ENCODE assay signal across 8 mouse cellular contexts in the genomic region with DNA sequence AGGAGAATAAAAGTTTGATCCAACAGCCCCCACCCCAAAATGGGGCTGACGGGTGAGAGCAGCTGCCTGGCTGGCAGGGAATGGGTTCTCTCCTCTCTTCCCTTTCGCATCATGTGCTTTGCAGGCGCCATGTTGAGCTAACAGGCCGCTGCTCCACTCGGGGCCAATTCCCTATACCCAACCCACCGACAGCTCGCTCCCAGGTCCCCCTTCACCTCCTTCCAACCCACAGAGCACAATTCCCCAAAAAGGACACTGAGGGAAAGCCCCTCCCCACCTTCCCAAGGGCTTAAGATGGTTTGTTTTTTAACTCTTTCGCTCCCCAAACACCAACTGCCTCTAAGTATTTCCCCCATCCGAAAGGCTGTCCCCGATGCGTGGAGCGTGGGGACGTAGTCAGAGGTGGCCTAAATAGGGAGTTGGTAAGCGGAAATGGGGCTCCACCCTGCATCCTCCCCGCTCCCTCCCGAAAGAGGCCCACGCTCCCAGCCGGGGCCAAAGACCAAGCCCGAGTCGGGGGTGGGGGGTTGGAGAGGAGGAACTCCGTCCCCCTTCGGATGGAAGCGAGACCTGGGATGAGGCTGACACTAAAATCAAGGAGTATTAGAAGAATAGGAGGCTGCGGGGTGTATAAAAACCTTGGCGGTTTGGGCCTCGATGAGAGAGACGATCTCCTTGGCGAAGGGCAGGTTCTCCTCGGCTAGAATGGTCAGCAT. TPM values are rescaled to one million over a fixed set of nuclear protein-coding genes. Genes with fewer than 3 reads are reported as not detected.
DNase-seq lines count a peak whose midpoint lies in the region; ATAC-seq and TF ChIP-seq lines count a peak whose summit lies in the region.

No protein-coding gene starts in this region.

- H3K36me3 ChIP-seq in hindbrain, postnatal 0 days (ENCODE audit: insufficient read depth, low read length): no peaks in the 10 kb centered on the region

- peak overlapping the region; percentile 100 for H3K27ac ChIP-seq in gastrocnemius, adult 2 months
- H3K27ac ChIP-seq in hindbrain, postnatal 0 days: peak overlapping the region; percentile 99
- peak overlapping the region; percentile 99 for H3K27ac ChIP-seq in left cerebral cortex, adult 2 months

- TF ChIP-seq CTCF in gastrocnemius, adult 2 months (IDR thresholded peaks at IDR 0.05): no peak
- TF ChIP-seq CTCF in hindbrain, postnatal 0 days (IDR thresholded peaks at IDR 0.05; ENCODE audit: low read depth): no peak
- no peak for TF ChIP-seq CTCF in left cerebral cortex, adult 2 months (IDR thresholded peaks at IDR 0.05)

- WGBS in hindbrain, postnatal 0 days: under 1% methylated on average over 29 of the region's 29 CpGs

- peak; percentile 71 for DNase-seq in ZHBTc4 (ENCODE audit: low read depth, low spot score)
- DNase-seq in cerebellum, postnatal 4 days (ENCODE audit: low spot score in 2 of 2): peak; percentile 31 to 50
- peak; percentile 71 for DNase-seq in gastrocnemius, adult 2 months
- peak; percentile 67 for DNase-seq in hindbrain, postnatal 0 days (ENCODE audit: low spot score)
- peak; percentile 52 to 54 for DNase-seq in left cerebral cortex, adult 2 months (ENCODE audit: extremely low spot score in 1 of 2, low spot score in 2 of 2)
- peak; percentile 51 to 61 for DNase-seq in right cerebral cortex, adult 2 months (ENCODE audit: low spot score in 2 of 2)
- DNase-seq in urinary bladder, postnatal 25 days (ENCODE audit: low spot score): peak; percentile 52

- peak overlapping the region; percentile 90 for H3K4me2 ChIP-seq in hindbrain, postnatal 0 days (ENCODE audit: low read depth, low read length)

- intact Hi-C loops in gastrocnemius, adult 2 months (cut with DNase I): loop anchor here (1.0 to 5.0 kb wide), 3 partner anchors 32 to 158 kb away; partner anchors contain the start of genes Ankrd42 and Rab30
- intact Hi-C loops in left cerebral cortex, adult 2 months (cut with DNase I): loop anchor here (2.0 kb wide), 2 partner anchors 72 to 206 kb away; partner anchors contain the start of genes Ddias, Prcp and Rab30

- no peaks in the 10 kb centered on the region for H3K27me3 ChIP-seq in hindbrain, postnatal 0 days (ENCODE audit: insufficient read depth, low read length)

- no peaks in the 10 kb centered on the region for H3K9me3 ChIP-seq in hindbrain, postnatal 0 days (ENCODE audit: low read length)

- peak overlapping the region; percentile 99 for H3K9ac ChIP-seq in hindbrain, postnatal 0 days (replicated peaks; ENCODE audit: low read length)

- H3K4me3 ChIP-seq in gastrocnemius, adult 2 months: peak overlapping the region; percentile 89
- H3K4me3 ChIP-seq in hindbrain, postnatal 0 days (ENCODE audit: low read length): peak overlapping the region; percentile 97
- peak overlapping the region; percentile 99 for H3K4me3 ChIP-seq in left cerebral cortex, adult 2 months

- peaks cover 19% of the 10 kb centered on the region for H3K4me1 ChIP-seq in hindbrain, postnatal 0 days (ENCODE audit: insufficient read depth, low read length)

- ATAC-seq in hindbrain, postnatal 0 days: no peak
- ATAC-seq in megakaryocyte, adult 5-6 weeks (ENCODE audit: poor library complexity, severe bottlenecking): peak; percentile 48

RNA-seq across cellular contexts. Expression of gene Pcf11, which starts 0.8 kb away (rescaled TPM):
- total RNA-seq in gastrocnemius, adult 2 months (2021): 10 to 100 TPM; 19.2 to 25.9 TPM
- 31.3 and 35.2 TPM in 2 replicates for total RNA-seq in hindbrain, postnatal 0 days (2014; rRNA removed)
- polyA plus RNA-seq in hindbrain, postnatal 0 days (2015; fragmentation: Nextera tagmentation; extraction: Ambion mirVana): 14.4 and 15.2 TPM in 2 replicates
- 10 to 100 TPM; 52.8 to 72.0 TPM for total RNA-seq in left cerebral cortex, adult 2 months (2021)
- 71.4 and 79.6 TPM in 2 replicates for total RNA-seq in megakaryocyte, adult 5-6 weeks (2015)
- 67.7 and 70.6 TPM in 2 replicates for total RNA-seq in megakaryocyte, adult 5-6 weeks (2017)

RNA-seq across cellular contexts. Expression of gene Ankrd42, which starts 32.0 kb away (rescaled TPM):
- total RNA-seq in gastrocnemius, adult 2 months (2021): under 1 TPM; 0.31 to 0.39 TPM
- total RNA-seq in hindbrain, postnatal 0 days (2014; rRNA removed): 22.8 and 24.8 TPM in 2 replicates
- polyA plus RNA-seq in hindbrain, postnatal 0 days (2015; fragmentation: Nextera tagmentation; extraction: Ambion mirVana): 20.6 and 20.8 TPM in 2 replicates
- total RNA-seq in left cerebral cortex, adult 2 months (2021): 10 to 100 TPM; 22.2 to 22.5 TPM
- total RNA-seq in megakaryocyte, adult 5-6 weeks (2015): 0.07 and 0.74 TPM in 2 replicates
- 0.12 and 0.29 TPM in 2 replicates for total RNA-seq in megakaryocyte, adult 5-6 weeks (2017)

Comparison
In these comparisons a context has a peak if more than half of its experiments do, and no peak if none do; other contexts are left out.
1. RNA of gene Ankrd42, which starts 32.0 kb away (total RNA-seq): 22.8 to 24.8 TPM in hindbrain, postnatal 0 days and 22.2 to 22.5 TPM in left cerebral cortex, adult 2 months; 0.07 to 0.74 TPM in megakaryocyte, adult 5-6 weeks and 0.31 to 0.39 TPM in gastrocnemius, adult 2 months; every median in the first group is over 10 times any median in the second.
2. Peak in every context shown above with its lines, with median percentiles within 50 percentile points of each other: DNase-seq, H3K27ac ChIP-seq and H3K4me3 ChIP-seq.